Mouse (Mus musculus): ENCODE measurements around the gene Scn8a.

- TF ChIP-seq CTCF (IDR thresholded peaks at IDR 0.05; ENCODE audit: low read depth) (no peak), EP300 (IDR thresholded peaks at IDR 0.05; ENCODE audit: low read depth) (no peak)
These were observed 136.8 kb downstream of the Scn8a start for GRCm38 (mm10) chr15:101006251-101007040.
